Mouse (Mus musculus) kidney, postnatal 10 days (tissue): ENCODE data around the gene Gm5934.
"Not testable (repeated sequence)": the region's sequence is repeated elsewhere in the genome, so short reads cannot be mapped to it uniquely, and the experiment has no call there.

Source experiments
- DNase-seq: peaks from one replicate; pipeline ENCODE4 v3.0.0; 2021; ENCODE audit warnings: mixed read lengths

The Gm5934 gene

GRCm38 (mm10) chrX:24500660-24501059 lies at the start of gene Gm5934:
TSS of gene Gm5934 (minus strand) at chrX:24500760.
- not testable (repeated sequence) for DNase-seq
